Comparison of ENCODE assay signal across 7 mouse cellular contexts in genomic region chr6:116207729-116208534, GRCm38 (mm10). TPM values are rescaled to one million over a fixed set of nuclear protein-coding genes. Genes with fewer than 3 reads are reported as not detected.
DNase-seq lines count a peak whose midpoint lies in the region; ATAC-seq lines count a peak whose summit lies in the region.

Gene Washc2, plus strand, starts transcription at chr6:116208038.

- H3K27me3 ChIP-seq in embryonic facial prominence, embryonic 12.5 days: no peaks in the 10 kb centered on the region
- H3K27me3 ChIP-seq in limb, embryonic 11.5 days (ENCODE audit: control insufficient read depth, insufficient read depth, low read length): no peaks in the 10 kb centered on the region
- no peaks in the 10 kb centered on the region for H3K27me3 ChIP-seq in midbrain, embryonic 14.5 days (ENCODE audit: control insufficient read depth, insufficient read depth, low read length)

- H3K4me1 ChIP-seq in embryonic facial prominence, embryonic 12.5 days: peaks cover 14% of the 10 kb centered on the region; the same call in 1 of the 2 replicates
- 0 out of 2 replicates have a peak, but pooled peaks cover 7% of the 10 kb centered on the region for H3K4me1 ChIP-seq in limb, embryonic 11.5 days (ENCODE audit: control insufficient read depth, insufficient read depth, low read length)
- peaks cover 17% of the 10 kb centered on the region for H3K4me1 ChIP-seq in midbrain, embryonic 14.5 days (ENCODE audit: control insufficient read depth, insufficient read depth, low read length)

- peak; percentile 93 for DNase-seq in adrenal gland, postnatal 25 days
- peak; percentile 100 for DNase-seq in heart, adult 11 months
- DNase-seq in kidney, adult 18-20 months: peak; percentile 97
- DNase-seq in limb, embryonic 11.5 days (ENCODE audit: low spot score): peak; percentile 98
- DNase-seq in midbrain, embryonic 14.5 days: peak; percentile 98
- DNase-seq in spleen, adult 18-20 months: peak; percentile 90 to 91

- peak within 1 kb of the TSS; percentile 41; the same call in 1 of the 2 replicates for H3K27ac ChIP-seq in embryonic facial prominence, embryonic 12.5 days
- H3K27ac ChIP-seq in limb, embryonic 11.5 days (replicated peaks; ENCODE audit: low read depth, low read length): no peak within 1 kb of the TSS
- H3K27ac ChIP-seq in midbrain, embryonic 14.5 days (replicated peaks; ENCODE audit: low read depth, low read length): peak within 1 kb of the TSS; percentile 80

- peak within 1 kb of the TSS; percentile 82 for H3K9ac ChIP-seq in embryonic facial prominence, embryonic 12.5 days
- H3K9ac ChIP-seq in limb, embryonic 11.5 days (ENCODE audit: low read length): peak within 1 kb of the TSS; percentile 74
- peak within 1 kb of the TSS; percentile 73 for H3K9ac ChIP-seq in midbrain, embryonic 14.5 days (replicated peaks; ENCODE audit: low read length)

- H3K4me3 ChIP-seq in embryonic facial prominence, embryonic 12.5 days: peak within 1 kb of the TSS; percentile 58
- peak within 1 kb of the TSS; percentile 87 for H3K4me3 ChIP-seq in limb, embryonic 11.5 days (ENCODE audit: low read depth, low read length)
- peak within 1 kb of the TSS; percentile 63 for H3K4me3 ChIP-seq in midbrain, embryonic 14.5 days (replicated peaks; ENCODE audit: low read depth, low read length)

- H3K36me3 ChIP-seq in embryonic facial prominence, embryonic 12.5 days: peaks cover 22% of the 10 kb centered on the region
- peaks cover 2% of the 10 kb centered on the region; the same call in 1 of the 2 replicates for H3K36me3 ChIP-seq in limb, embryonic 11.5 days (ENCODE audit: control insufficient read depth, insufficient read depth, low read length)
- peaks cover 26% of the 10 kb centered on the region for H3K36me3 ChIP-seq in midbrain, embryonic 14.5 days (ENCODE audit: control insufficient read depth, insufficient read depth, low read length)

- H3K4me2 ChIP-seq in embryonic facial prominence, embryonic 12.5 days (replicated peaks): peak within 1 kb of the TSS; percentile 87
- peak within 1 kb of the TSS; percentile 81 for H3K4me2 ChIP-seq in limb, embryonic 11.5 days (ENCODE audit: low read depth, severe bottlenecking)
- H3K4me2 ChIP-seq in midbrain, embryonic 14.5 days (ENCODE audit: low read length): peak within 1 kb of the TSS; percentile 86

- ATAC-seq in embryonic facial prominence, embryonic 12.5 days (ENCODE audit: insufficient number of reproducible peaks, insufficient read depth, low FRiP score, low TSS enrichment): peak; percentile 96
- ATAC-seq in limb, embryonic 11.5 days (ENCODE audit: insufficient number of reproducible peaks, low FRiP score, low TSS enrichment, low read depth): peak; percentile 96
- peak; percentile 98 for ATAC-seq in midbrain, embryonic 14.5 days (ENCODE audit: low FRiP score, low TSS enrichment)

- no peaks in the 10 kb centered on the region for H3K9me3 ChIP-seq in embryonic facial prominence, embryonic 12.5 days
- H3K9me3 ChIP-seq in limb, embryonic 11.5 days (ENCODE audit: control insufficient read depth, low read length): no peaks in the 10 kb centered on the region
- H3K9me3 ChIP-seq in midbrain, embryonic 14.5 days (ENCODE audit: control insufficient read depth, low read length): no peaks in the 10 kb centered on the region

- WGBS in embryonic facial prominence, embryonic 12.5 days: under 1% methylated on average over 50 of the region's 51 CpGs
- WGBS in limb, embryonic 11.5 days: under 1% methylated on average over 51 of the region's 51 CpGs
- WGBS in midbrain, embryonic 14.5 days: under 1% methylated on average over 51 of the region's 51 CpGs

RNA-seq across cellular contexts. Expression of gene Washc2, which starts in this region (rescaled TPM):
- total RNA-seq in adrenal gland, postnatal 25 days (2021): 48.3 and 56.0 TPM in 2 replicates
- polyA plus RNA-seq in embryonic facial prominence, embryonic 12.5 days (2016; fragmentation: Nextera tagmentation; extraction: Ambion mirVana): 63.8 and 67.4 TPM in 2 replicates
- 45.7 and 55.5 TPM in 2 replicates for polyA plus RNA-seq in limb, embryonic 11.5 days (2014; fragmentation: Nextera tagmentation; extraction: Ambion mirVana)
- 48.5 and 60.4 TPM in 2 replicates for polyA plus RNA-seq in midbrain, embryonic 14.5 days (2014; fragmentation: Nextera tagmentation; extraction: Ambion mirVana)
